Mouse (Mus musculus) CD8-positive naive resting alpha-beta T cell, adult 2 months (primary cell): ENCODE measurements around the gene Adcy5.

Experiments
- DNase-seq, 2 experiments: peaks; one replicate each; pipeline ENCODE4 v3.0.0; 2022; ENCODE audit warnings: low read depth in 2 of 2, low spot score in 2 of 2

Gene Adcy5

GRCm38 (mm10) chr16:35308486-35309143 is 153.9 kb downstream of the Adcy5 start:
- DNase-seq = no peak

- no peak for DNase-seq
Observed at GRCm38 (mm10) chr16:35309634-35310033, 155.0 kb downstream of the Adcy5 start.

GRCm38 (mm10) chr16:35310551-35311110 is 156.0 kb downstream of the Adcy5 start:
- DNase-seq = no peak

- DNase-seq = no peak
Observed at GRCm38 (mm10) chr16:35311586-35311985, 156.9 kb downstream of the Adcy5 start.

- no peak for DNase-seq
Observed at GRCm38 (mm10) chr16:35315496-35315895, 160.8 kb downstream of the Adcy5 start.

GRCm38 (mm10) chr16:35316856-35317264 is 162.2 kb downstream of the Adcy5 start:
- no peak for DNase-seq

- no peak for DNase-seq
Observed at GRCm38 (mm10) chr16:35317460-35317859, 162.8 kb downstream of the Adcy5 start.

GRCm38 (mm10) chr16:35318397-35318796 is 163.7 kb downstream of the Adcy5 start:
- no peak for DNase-seq

- no peak for DNase-seq
Observed at GRCm38 (mm10) chr16:35319335-35319734, 164.7 kb downstream of the Adcy5 start.

- DNase-seq = no peak
Observed at GRCm38 (mm10) chr16:35319773-35320172, 165.1 kb downstream of the Adcy5 start.

GRCm38 (mm10) chr16:35330451-35330850 is 175.8 kb downstream of the Adcy5 start:
- no peak for DNase-seq
